Mouse (Mus musculus): Measurements from ENCODE around the gene Igfn1.

DNA sequence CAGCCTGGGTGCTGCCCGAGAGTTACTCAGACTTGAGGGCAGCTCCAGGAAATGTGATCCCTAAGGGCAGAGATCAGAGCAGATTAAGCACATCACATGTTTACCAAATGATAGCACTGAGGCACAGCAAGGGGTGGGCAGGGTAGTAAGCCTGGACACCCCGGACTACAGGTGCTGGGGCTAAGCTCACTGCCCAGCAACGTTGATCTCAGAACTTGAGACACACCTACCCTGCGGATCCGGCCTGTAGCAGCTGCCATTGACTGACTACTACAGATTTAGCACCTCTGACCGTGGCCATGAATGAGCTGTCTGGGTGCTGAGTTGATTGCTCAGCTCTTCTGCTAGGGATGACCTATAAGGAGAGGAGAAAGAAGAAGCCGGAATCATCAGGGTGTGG lies 8.6 kb downstream of the Igfn1 start:
- TF ChIP-seq CTCF (IDR thresholded peaks at IDR 0.05; ENCODE audit: low read depth, low read length) (no peak), POLR2A (IDR thresholded peaks at IDR 0.05; ENCODE audit: borderline replicate concordance, low read depth, low read length) (no peak)
